Mouse (Mus musculus) bone marrow macrophage, adult 2 months (primary cell): ENCODE measurements around the gene Adgrf5. TPM values are rescaled to one million over a fixed set of nuclear protein-coding genes. Genes with fewer than 3 reads are reported as not detected.

Source experiments
- H3K27ac ChIP-seq: 2 replicates; pipeline ENCODE4 v1.5.1; 2012; ENCODE audit warnings: low read depth, low read length; ENCODE audit not compliant: insufficient read depth
- H3K4me1 ChIP-seq: 2 replicates; pipeline ENCODE4 v1.6.1; 2012; ENCODE audit warnings: low read length; ENCODE audit not compliant: control insufficient read depth, insufficient read depth
- H3K4me3 ChIP-seq: 2 replicates; pipeline ENCODE4 v1.5.1; 2012; ENCODE audit warnings: mild to moderate bottlenecking, low read length, moderate library complexity; ENCODE audit not compliant: insufficient read depth
- CTCF ChIP-seq: IDR thresholded peaks from 2 replicates; pipeline ENCODE4 v1.5.1; 2012; ENCODE audit warnings: low read depth, mild to moderate bottlenecking, low read length, moderate library complexity
- POLR2A ChIP-seq: IDR thresholded peaks from 2 replicates; pipeline ENCODE4 v1.6.1; 2012; ENCODE audit warnings: mild to moderate bottlenecking, low read depth, low read length, borderline replicate concordance
- polyA plus RNA-seq: library from polyadenylated mRNA; stranded (reverse); fragments of >200 nt; gene quantifications from 2 replicates; pipeline ENCODE4 v1.2.4, GENCODE M21; 2012; ENCODE audit not compliant: missing spikeins, insufficient read depth, insufficient read length

The Adgrf5 gene
- polyA plus RNA-seq, 1 experiment: 0.31 TPM

DNA sequence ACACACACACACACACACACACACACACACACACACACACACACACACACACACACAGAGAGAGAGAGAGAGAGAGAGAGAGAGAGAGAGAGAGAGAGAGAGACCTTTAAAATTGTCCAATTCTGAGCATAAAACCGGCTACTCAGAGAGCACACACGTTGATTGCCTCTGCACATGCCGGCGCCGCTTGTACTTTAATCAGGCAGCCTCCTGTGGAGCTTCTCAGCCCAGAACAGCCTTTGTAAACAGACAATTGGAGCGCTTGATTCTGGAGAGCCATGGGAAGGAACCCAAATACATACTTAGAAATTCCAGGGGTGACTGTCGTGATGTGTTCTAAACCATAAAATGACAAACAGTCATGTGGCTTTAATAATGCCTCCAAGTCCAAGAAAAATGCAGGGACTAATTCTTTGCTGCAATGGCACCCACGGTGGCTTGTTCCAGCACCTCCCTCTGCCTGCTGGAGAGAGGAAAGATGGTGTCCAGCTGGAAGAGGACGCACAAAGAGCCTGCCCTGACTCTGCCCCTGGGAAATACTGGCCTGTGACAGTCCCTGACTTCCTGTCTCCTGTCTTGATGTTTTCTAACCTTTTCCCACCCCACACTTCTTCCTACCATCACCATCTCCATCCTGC lies 2.2 kb upstream of the Adgrf5 start:
- H3K27ac ChIP-seq: no peak overlapping the region
- H3K4me1 ChIP-seq: no peaks in the 10 kb centered on the region
- no peak overlapping the region for H3K4me3 ChIP-seq
- no peak for TF ChIP-seq CTCF
- no peak for TF ChIP-seq POLR2A

GRCm38 (mm10) chr17:43361021-43361420 lies 770 bp downstream of the Adgrf5 start:
- Histone ChIP-seq H3K27ac (no peak overlapping the region), H3K4me1 (no peaks in the 10 kb centered on the region), H3K4me3 (no peak overlapping the region)
- no peak for TF ChIP-seq POLR2A
- no peak for TF ChIP-seq CTCF

DNA sequence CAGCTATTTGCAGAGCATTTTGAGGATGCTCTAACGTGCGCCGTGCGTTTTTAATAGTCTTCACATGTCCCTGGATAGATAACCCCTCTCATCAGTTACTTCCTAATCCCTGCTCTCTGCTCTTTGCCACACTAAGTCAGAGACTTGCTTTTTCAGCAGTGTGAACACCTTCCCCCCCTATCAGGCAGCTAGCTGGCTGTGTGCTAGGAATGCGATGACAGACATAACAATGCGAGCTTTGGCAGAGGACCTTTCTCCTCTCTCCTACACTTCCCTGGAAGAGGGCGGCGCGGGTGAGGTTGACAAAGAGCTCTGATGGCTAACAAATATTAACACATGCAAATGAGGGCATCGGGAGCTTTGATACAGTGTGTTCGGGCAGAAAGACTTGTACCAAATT lies 2.1 kb downstream of the Adgrf5 start:
- TF ChIP-seq CTCF (no peak), POLR2A (no peak)
- H3K4me3 ChIP-seq: no peak overlapping the region
- H3K27ac ChIP-seq: no peak overlapping the region
- H3K4me1 ChIP-seq: no peaks in the 10 kb centered on the region

GRCm38 (mm10) chr17:43362881-43363280 lies 2.6 kb downstream of the Adgrf5 start:
- no peak for TF ChIP-seq CTCF
- no peak for TF ChIP-seq POLR2A
- no peak overlapping the region for H3K4me3 ChIP-seq
- no peak overlapping the region for H3K27ac ChIP-seq

DNA sequence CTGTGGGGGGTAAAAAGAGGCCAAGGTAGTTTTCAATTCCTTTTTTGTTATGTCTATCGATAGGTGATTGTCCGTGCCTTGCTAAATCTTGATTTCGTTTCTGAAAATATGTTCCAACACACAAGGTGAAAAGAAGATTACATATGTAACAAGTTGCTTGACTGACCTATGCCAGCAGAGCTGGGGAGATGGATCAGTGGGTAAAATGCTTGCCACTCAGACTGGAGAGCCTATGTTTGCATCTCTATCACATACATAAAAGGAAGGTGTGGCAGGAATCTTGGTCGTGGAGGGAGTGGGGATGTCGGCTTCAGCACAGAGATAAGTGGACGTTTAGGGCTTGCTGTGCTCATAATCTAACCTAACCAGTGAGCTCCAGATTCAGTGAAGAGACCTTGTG lies 3.7 kb downstream of the Adgrf5 start:
- TF ChIP-seq CTCF (no peak), POLR2A (no peak)
- H3K4me1 ChIP-seq: no peaks in the 10 kb centered on the region
- H3K27ac ChIP-seq: no peak overlapping the region
- H3K4me3 ChIP-seq: no peak overlapping the region

More at GRCm38 (mm10) chr17:43362881-43363280, 2.6 kb downstream of the Adgrf5 start:
- H3K4me1 ChIP-seq: no peaks in the 10 kb centered on the region

DNA sequence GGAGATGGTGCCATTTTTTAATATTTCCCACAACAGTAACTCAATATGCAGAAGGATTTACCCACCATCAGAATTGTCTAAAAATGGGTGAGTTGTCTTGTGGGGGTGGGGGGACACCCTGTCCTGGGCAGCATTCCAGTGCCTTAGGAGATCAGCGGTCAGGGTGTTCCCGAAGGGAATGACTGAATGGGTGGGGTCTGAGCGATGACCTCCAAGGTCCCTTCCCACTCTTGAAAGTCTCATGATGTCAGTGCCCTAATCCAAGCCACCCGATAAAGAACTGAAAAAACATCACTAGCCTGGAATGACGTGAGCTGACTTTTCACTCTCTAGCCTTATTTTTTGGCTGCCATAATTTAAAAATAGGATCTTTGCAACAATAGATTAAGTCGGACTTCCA lies 5.0 kb downstream of the Adgrf5 start:
- H3K27ac ChIP-seq: no peak overlapping the region
- H3K4me3 ChIP-seq: no peak overlapping the region
- H3K4me1 ChIP-seq: no peaks in the 10 kb centered on the region
- TF ChIP-seq CTCF (no peak), POLR2A (no peak)

- H3K27ac ChIP-seq: no peak overlapping the region
These were observed 6.2 kb downstream of the Adgrf5 start for GRCm38 (mm10) chr17:43366486-43366885.

GRCm38 (mm10) chr17:43368171-43368576 lies 7.9 kb downstream of the Adgrf5 start:
- no peak overlapping the region for H3K4me3 ChIP-seq
- TF ChIP-seq POLR2A: no peak
- no peak for TF ChIP-seq CTCF
- no peak overlapping the region for H3K27ac ChIP-seq
- H3K4me1 ChIP-seq: no peaks in the 10 kb centered on the region

More at GRCm38 (mm10) chr17:43366486-43366885, 6.2 kb downstream of the Adgrf5 start:
- H3K4me3 ChIP-seq: no peak overlapping the region
- H3K4me1 ChIP-seq: no peaks in the 10 kb centered on the region
- TF ChIP-seq CTCF (no peak), POLR2A (no peak)

GRCm38 (mm10) chr17:43372604-43373003 lies 12.4 kb downstream of the Adgrf5 start:
- H3K4me3 ChIP-seq: no peak overlapping the region
- no peak overlapping the region for H3K27ac ChIP-seq
- TF ChIP-seq POLR2A: no peak
- TF ChIP-seq CTCF: no peak
- H3K4me1 ChIP-seq: no peaks in the 10 kb centered on the region

DNA sequence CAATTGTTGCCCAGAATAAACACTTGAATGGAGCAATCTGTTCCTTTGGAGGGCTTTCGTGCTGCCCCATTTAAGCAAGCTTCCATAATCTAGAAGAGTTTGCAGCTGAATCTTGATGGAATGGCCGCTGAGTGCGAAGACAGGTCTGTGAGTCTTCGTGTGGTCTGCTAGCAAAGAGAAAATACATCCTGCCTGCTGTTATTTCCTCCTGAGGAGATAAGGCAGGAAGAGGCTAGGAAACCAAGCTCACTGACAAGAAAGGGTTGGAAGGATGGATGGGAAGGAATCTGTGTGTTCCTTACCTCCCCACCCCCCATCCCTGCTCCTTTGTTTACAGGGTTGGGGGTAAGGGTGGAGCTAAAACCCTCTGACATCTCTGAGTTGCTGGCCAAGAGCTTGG lies 13.8 kb downstream of the Adgrf5 start:
- Histone ChIP-seq H3K27ac (no peak overlapping the region), H3K4me3 (no peak overlapping the region), H3K4me1 (no peaks in the 10 kb centered on the region)
- no peak for TF ChIP-seq CTCF
- TF ChIP-seq POLR2A: no peak
